Mouse (Mus musculus) spleen, adult 2 months (tissue): Measurements from ENCODE around the gene Chrna7.

Source experiments
- CTCF ChIP-seq: fragments of 200-500 bp; IDR thresholded peaks from 2 replicates; pipeline ENCODE4 v1.5.1; 2011; ENCODE audit warnings: mild to moderate bottlenecking, inconsistent platforms; ENCODE audit not compliant: insufficient read depth, insufficient read length, insufficient replicate concordance; ENCODE audit errors: extremely low read depth
- POLR2A ChIP-seq: fragments of 200-500 bp; IDR thresholded peaks from 2 replicates; pipeline ENCODE4 v1.6.1; 2011; ENCODE audit warnings: low read depth, low read length, inconsistent platforms

DNA sequence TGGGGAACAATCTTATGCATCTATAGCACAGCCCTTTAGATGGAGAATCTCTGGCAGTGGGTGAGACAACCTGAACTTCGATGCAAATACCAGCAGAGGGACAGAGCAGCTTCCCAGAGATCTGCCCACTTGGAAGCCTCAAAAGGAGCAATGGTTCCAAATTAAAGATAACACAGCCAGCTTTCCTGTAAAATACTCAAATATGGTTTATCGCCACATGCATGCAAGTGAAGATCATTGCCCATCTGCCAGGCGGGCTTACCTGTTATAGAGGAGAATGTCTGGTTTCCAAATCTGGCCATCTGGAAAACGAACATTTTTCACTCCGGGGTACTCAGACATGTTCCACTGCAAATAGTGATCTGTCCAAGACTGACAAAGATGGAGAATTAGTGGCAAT is 64.0 kb downstream of the Chrna7 start:
- TF ChIP-seq POLR2A = no peak
- no peak for TF ChIP-seq CTCF
